Mouse (Mus musculus): Measurements from ENCODE around the gene Tcaf2.

DNA sequence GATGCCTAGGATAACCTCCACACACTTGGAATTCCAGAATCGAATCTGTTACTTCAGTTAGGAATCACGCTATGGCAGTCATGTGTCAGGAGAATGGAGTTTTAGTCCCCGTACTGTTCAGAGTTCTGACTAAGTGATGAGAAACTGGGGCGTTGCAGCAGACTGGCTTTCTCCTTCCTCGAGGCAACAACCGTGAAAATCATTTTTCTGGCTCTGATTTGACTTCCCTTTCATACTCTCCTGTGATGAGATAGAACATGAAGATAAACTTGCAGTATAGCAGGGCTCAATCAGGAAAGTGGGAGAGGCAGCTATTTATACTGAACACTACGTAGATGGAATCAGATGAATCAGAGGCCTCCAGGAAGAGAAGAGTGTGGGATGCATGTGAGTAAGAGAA lies 35.0 kb upstream of the Tcaf2 start:
- TF ChIP-seq CTCF (IDR thresholded peaks at IDR 0.05; ENCODE audit: low read depth) (no peak), EP300 (optimal IDR thresholded peaks at IDR 0.05) (no peak)

All from stomach, postnatal 0 days (tissue).